Mouse (Mus musculus): ENCODE data around the gene Klf11. TPM values are rescaled to one million over a fixed set of nuclear protein-coding genes. Genes with fewer than 3 reads are reported as not detected.
A peak's percentile ranks its signal among the peaks of the same experiment; 100 is the strongest.

Klf11 gene
- polyA plus RNA-seq (2015; fragmentation: Nextera tagmentation; extraction: Ambion mirVana), result 11.2 and 13.1 TPM in 2 replicates

DNA sequence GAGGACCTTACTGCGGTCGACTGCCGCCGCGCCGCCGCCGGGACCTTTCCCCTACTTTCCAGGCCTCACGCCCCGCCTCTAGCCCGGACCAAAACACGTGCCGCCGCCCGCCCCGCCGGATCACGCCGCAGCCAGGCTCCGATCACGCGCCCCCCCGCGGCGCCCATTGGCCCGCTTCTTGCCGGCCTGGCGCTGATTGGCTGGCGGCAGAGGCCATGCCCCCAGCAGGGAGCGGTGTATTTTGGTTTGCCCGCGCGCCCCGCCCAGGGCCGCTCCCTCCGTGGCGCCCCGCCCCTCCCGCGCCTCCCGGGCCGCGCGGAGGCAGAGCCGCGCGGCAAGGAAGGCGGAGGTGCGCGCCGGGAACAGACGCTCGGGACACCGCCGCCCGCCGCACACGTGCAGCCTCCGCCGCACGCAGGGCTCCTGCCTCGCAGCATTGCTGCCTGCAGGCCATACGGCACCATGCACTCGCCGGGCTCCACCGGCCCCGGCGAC lies at the start of gene Klf11:
Gene Klf11 (plus strand): TSS at position 212 of the 495 bp plus-strand sequence.
- WGBS, result 0% methylated on average over 56 of the region's 68 CpGs
- peak within 1 kb of the TSS; percentile 88 for H3K4me3 ChIP-seq
- peak; percentile 92 for ATAC-seq

DNA sequence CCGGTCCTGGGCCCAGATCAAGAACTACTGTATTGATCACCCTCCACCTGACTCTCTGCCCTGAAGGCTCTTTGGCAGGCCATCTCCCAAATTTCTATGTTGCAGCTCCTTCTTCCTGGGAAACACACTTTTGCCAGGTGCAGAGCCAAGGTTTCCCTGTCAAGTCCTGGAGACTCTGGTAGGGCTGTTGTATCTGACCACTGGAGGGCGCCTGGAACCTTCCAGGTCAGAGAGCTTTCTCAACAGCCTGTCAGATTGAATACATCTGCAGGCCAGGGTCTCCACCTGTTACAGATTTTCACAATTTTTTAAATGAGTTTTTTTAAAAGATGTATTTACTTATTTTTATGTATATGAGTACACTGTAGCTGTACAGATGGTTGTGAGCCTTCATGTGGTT lies 47.8 kb upstream of the Klf11 start:
- Histone ChIP-seq H3K9me3 (replicated peaks) (no peaks in the 10 kb centered on the region), H3K9ac (no peak overlapping the region), H3K4me1 (peaks cover 10% of the 10 kb centered on the region; the same call in 1 of the 2 replicates), H3K4me3 (no peak overlapping the region), H3K36me3 (ENCODE audit: poor library complexity, severe bottlenecking) (no peaks in the 10 kb centered on the region), H3K27me3 (no peaks in the 10 kb centered on the region), H3K4me2 (no peak overlapping the region), H3K27ac (no peak overlapping the region)
- WGBS, result 38% methylated on average over 2 of the region's 2 CpGs
- ATAC-seq, result no peak

More for the DNA sequence above, at the start of gene Klf11:
- peak within 1 kb of the TSS; percentile 88 for H3K9ac ChIP-seq
- peak within 1 kb of the TSS; percentile 91 for H3K27ac ChIP-seq
- H3K4me2 ChIP-seq, result peak within 1 kb of the TSS; percentile 75
- H3K4me1 ChIP-seq, result peaks cover 25% of the 10 kb centered on the region
- H3K36me3 ChIP-seq (ENCODE audit: poor library complexity, severe bottlenecking), result peaks cover 28% of the 10 kb centered on the region
- no peaks in the 10 kb centered on the region for H3K27me3 ChIP-seq
- H3K9me3 ChIP-seq (replicated peaks), result no peaks in the 10 kb centered on the region

DNA sequence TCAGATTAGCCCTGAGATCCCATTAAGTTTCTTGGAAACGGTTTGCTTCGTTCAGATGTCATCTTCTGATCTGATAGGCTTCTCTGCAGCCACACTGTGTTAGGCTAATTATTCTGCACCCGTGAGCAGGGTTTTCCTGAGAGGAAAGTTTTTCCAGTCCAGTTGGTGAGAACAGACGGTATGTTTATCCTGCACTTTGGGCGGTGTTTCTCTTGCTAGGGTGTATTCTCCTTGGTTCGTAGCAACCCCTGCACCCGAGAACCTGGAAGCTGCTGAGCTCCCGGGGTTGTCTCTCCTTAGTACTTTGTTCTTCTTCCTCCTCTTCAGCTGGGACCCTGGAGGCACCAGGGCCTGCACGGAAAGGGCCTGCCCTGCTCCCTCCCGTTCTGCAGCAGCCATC lies 44.9 kb upstream of the Klf11 start:
- no peak for ATAC-seq
- Histone ChIP-seq H3K4me2 (no peak overlapping the region), H3K9me3 (replicated peaks) (no peaks in the 10 kb centered on the region), H3K36me3 (ENCODE audit: poor library complexity, severe bottlenecking) (no peaks in the 10 kb centered on the region), H3K4me3 (no peak overlapping the region), H3K4me1 (peaks cover 10% of the 10 kb centered on the region; the same call in 1 of the 2 replicates), H3K27me3 (no peaks in the 10 kb centered on the region), H3K27ac (no peak overlapping the region), H3K9ac (no peak overlapping the region)
- WGBS, result 32% methylated on average over 10 of the region's 10 CpGs

- no peaks in the 10 kb centered on the region for H3K36me3 ChIP-seq (ENCODE audit: poor library complexity, severe bottlenecking)
- no peak overlapping the region for H3K9ac ChIP-seq
- 88% methylated on average over 6 of the region's 6 CpGs for WGBS
- H3K4me1 ChIP-seq, result no peaks in the 10 kb centered on the region
- H3K4me3 ChIP-seq, result no peak overlapping the region
- no peak for ATAC-seq
- H3K27ac ChIP-seq, result no peak overlapping the region
- no peaks in the 10 kb centered on the region for H3K27me3 ChIP-seq
- no peaks in the 10 kb centered on the region for H3K9me3 ChIP-seq (replicated peaks)
- no peak overlapping the region for H3K4me2 ChIP-seq
Measured at GRCm38 (mm10) chr12:24612591-24612990, 38.5 kb upstream of the Klf11 start.

DNA sequence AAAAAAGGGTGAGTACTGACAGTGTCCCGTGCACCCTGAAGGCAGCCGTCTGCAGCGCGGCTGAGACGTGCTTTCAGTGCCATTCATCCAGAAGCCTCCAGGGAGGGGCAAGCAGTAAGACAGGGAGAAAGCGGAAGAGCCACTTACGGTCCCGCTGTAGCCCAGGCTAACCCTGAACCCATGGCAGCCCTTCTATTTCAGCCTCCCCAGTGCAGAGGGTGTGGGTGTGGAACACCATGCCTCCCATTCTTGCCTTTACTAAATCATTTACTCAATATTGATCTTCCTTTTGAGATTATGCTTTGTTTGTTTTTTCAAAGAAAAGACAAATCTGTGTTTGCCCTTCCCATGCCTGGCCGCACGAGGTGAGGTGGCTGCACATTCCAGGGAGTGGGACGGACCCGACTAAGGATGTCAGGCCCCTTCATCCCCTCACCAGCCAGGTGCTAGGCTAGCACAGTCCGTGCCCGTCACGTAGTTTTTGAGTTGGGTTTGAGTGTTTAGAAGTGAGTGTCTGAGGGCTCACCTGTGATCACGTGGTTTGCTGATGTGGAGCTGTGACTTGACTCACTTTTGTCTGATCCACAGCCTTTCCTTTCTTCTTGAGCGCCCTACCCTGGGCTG lies 36.5 kb upstream of the Klf11 start:
- no peak overlapping the region for H3K27ac ChIP-seq
- no peak overlapping the region for H3K4me2 ChIP-seq
- H3K36me3 ChIP-seq (ENCODE audit: poor library complexity, severe bottlenecking), result no peaks in the 10 kb centered on the region
- H3K4me3 ChIP-seq, result no peak overlapping the region
- no peak overlapping the region for H3K9ac ChIP-seq
- H3K27me3 ChIP-seq, result no peaks in the 10 kb centered on the region
- 84% methylated on average over 17 of the region's 17 CpGs for WGBS
- no peak for ATAC-seq
- no peaks in the 10 kb centered on the region for H3K9me3 ChIP-seq (replicated peaks)
- H3K4me1 ChIP-seq, result no peaks in the 10 kb centered on the region

- no peaks in the 10 kb centered on the region for H3K27me3 ChIP-seq
- WGBS, result 89% methylated on average over 3 of the region's 3 CpGs
- no peaks in the 10 kb centered on the region for H3K4me1 ChIP-seq
- H3K4me3 ChIP-seq, result no peak overlapping the region
- no peaks in the 10 kb centered on the region for H3K9me3 ChIP-seq (replicated peaks)
- H3K27ac ChIP-seq, result no peak overlapping the region
- H3K36me3 ChIP-seq (ENCODE audit: poor library complexity, severe bottlenecking), result no peaks in the 10 kb centered on the region
- H3K4me2 ChIP-seq, result no peak overlapping the region
- no peak overlapping the region for H3K9ac ChIP-seq
- no peak for ATAC-seq
Measured at GRCm38 (mm10) chr12:24615140-24615539, 35.9 kb upstream of the Klf11 start.

- WGBS, result 90% methylated on average over 4 of the region's 4 CpGs
- Histone ChIP-seq H3K27me3 (no peaks in the 10 kb centered on the region), H3K9me3 (replicated peaks) (no peaks in the 10 kb centered on the region), H3K27ac (no peak overlapping the region), H3K36me3 (ENCODE audit: poor library complexity, severe bottlenecking) (no peaks in the 10 kb centered on the region), H3K4me3 (no peak overlapping the region), H3K9ac (no peak overlapping the region), H3K4me1 (peaks cover 4% of the 10 kb centered on the region; the same call in 1 of the 2 replicates), H3K4me2 (no peak overlapping the region)
- ATAC-seq, result no peak
Measured at GRCm38 (mm10) chr12:24619436-24619835, 31.6 kb upstream of the Klf11 start.

DNA sequence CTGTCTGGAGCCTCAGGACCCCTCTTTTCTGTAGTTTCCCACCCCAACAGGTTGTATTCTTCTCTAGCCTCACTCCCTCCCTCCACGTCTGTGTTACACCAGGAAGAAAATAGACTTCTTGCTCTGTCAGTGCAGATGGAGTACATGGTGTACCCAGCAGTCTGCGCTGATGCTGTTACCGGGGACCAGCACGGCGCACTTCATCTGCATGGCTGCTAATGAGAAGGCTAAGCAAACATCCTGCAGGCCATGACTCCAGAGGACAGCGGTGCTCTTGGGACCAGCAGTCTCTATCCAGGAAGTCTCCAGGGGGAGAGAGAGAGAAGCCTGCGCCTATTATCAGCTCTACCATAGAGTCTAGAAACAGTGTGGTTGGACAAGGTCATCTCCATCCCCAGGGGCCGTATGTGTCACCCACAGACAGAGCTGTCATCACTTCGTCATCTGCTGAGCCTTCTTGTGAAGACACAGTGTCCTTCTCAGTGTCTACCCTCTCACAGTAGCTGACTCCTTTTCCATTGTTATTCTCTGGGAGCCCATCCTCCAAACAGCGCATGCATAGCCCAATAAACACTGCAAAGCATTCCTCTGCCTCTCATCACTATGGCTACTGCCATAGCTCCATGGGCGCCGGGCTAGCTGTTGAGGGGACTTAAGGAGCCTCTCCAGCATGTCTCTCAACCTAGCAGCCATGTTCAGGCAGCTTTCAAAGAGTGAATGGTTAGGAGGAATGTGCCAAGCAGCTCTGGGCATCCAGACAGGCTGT lies 27.4 kb upstream of the Klf11 start:
- no peaks in the 10 kb centered on the region for H3K27me3 ChIP-seq
- WGBS, result 78% methylated on average over 12 of the region's 12 CpGs
- H3K4me3 ChIP-seq, result no peak overlapping the region
- H3K9me3 ChIP-seq (replicated peaks), result no peaks in the 10 kb centered on the region
- H3K4me2 ChIP-seq, result no peak overlapping the region
- H3K36me3 ChIP-seq (ENCODE audit: poor library complexity, severe bottlenecking), result no peaks in the 10 kb centered on the region
- H3K4me1 ChIP-seq, result peaks cover 4% of the 10 kb centered on the region; the same call in 1 of the 2 replicates
- no peak overlapping the region for H3K27ac ChIP-seq
- ATAC-seq, result no peak
- H3K9ac ChIP-seq, result no peak overlapping the region

GRCm38 (mm10) chr12:24626401-24626800 lies 24.7 kb upstream of the Klf11 start:
- Histone ChIP-seq H3K4me3 (no peak overlapping the region), H3K36me3 (ENCODE audit: poor library complexity, severe bottlenecking) (no peaks in the 10 kb centered on the region), H3K27me3 (no peaks in the 10 kb centered on the region), H3K4me1 (peaks cover 4% of the 10 kb centered on the region; the same call in 1 of the 2 replicates), H3K4me2 (no peak overlapping the region), H3K9ac (no peak overlapping the region), H3K27ac (no peak overlapping the region), H3K9me3 (replicated peaks) (no peaks in the 10 kb centered on the region)
- WGBS, result 91% methylated on average over 5 of the region's 5 CpGs
- no peak for ATAC-seq

DNA sequence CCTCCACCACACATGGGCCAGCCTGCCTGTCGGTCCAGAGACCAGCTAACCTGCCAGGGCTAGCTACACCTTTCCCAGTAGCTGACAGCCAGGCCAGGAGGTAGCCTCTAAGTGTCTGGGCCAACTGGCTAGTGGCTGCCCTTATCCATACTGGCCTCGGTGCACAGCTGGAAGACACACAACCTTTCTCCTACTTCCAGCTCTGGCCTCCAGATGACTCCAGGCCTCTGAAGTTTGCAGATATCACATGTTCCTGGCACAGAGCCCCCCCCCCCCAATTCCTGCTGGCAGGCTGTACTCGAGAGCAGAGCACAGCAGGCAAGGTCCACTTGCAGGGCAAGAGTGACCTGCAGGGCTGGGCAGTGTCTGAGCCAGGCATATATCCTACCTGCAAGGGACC lies 23.9 kb upstream of the Klf11 start:
- WGBS, result 63% methylated on average over 3 of the region's 3 CpGs
- no peak overlapping the region for H3K9ac ChIP-seq
- H3K27ac ChIP-seq, result no peak overlapping the region
- peaks cover 4% of the 10 kb centered on the region; the same call in 1 of the 2 replicates for H3K4me1 ChIP-seq
- H3K36me3 ChIP-seq (ENCODE audit: poor library complexity, severe bottlenecking), result no peaks in the 10 kb centered on the region
- H3K4me2 ChIP-seq, result no peak overlapping the region
- ATAC-seq, result no peak
- H3K27me3 ChIP-seq, result no peaks in the 10 kb centered on the region
- H3K9me3 ChIP-seq (replicated peaks), result no peaks in the 10 kb centered on the region
- no peak overlapping the region for H3K4me3 ChIP-seq

GRCm38 (mm10) chr12:24630220-24630619 lies 20.9 kb upstream of the Klf11 start:
- Histone ChIP-seq H3K4me1 (no peaks in the 10 kb centered on the region), H3K27me3 (no peaks in the 10 kb centered on the region), H3K36me3 (ENCODE audit: poor library complexity, severe bottlenecking) (no peaks in the 10 kb centered on the region), H3K4me3 (no peak overlapping the region), H3K9ac (no peak overlapping the region), H3K9me3 (replicated peaks) (no peaks in the 10 kb centered on the region), H3K27ac (no peak overlapping the region), H3K4me2 (no peak overlapping the region)
- 91% methylated on average over 1 of the region's 1 CpGs for WGBS
- no peak for ATAC-seq

- Histone ChIP-seq H3K4me1 (no peaks in the 10 kb centered on the region), H3K9ac (no peak overlapping the region), H3K9me3 (replicated peaks) (no peaks in the 10 kb centered on the region), H3K27ac (no peak overlapping the region), H3K4me2 (no peak overlapping the region), H3K27me3 (no peaks in the 10 kb centered on the region), H3K4me3 (no peak overlapping the region), H3K36me3 (ENCODE audit: poor library complexity, severe bottlenecking) (no peaks in the 10 kb centered on the region)
- no peak for ATAC-seq
- WGBS, result 64% methylated on average over 4 of the region's 4 CpGs
Measured at GRCm38 (mm10) chr12:24632404-24632803, 18.7 kb upstream of the Klf11 start.

Data from forebrain, embryonic 13.5 days (tissue).